Mouse (Mus musculus) stomach, embryonic 16.5 days (tissue): ENCODE measurements around the gene Epdr1. TPM values are rescaled to one million over a fixed set of nuclear protein-coding genes. Genes with fewer than 3 reads are reported as not detected.

Experiments used
- ATAC-seq: fragments of 200-750 bp; cut with Nextera tagmentation; 2 replicates; pipeline ENCODE4 v1.8.0; 2017; ENCODE audit warnings: moderate number of reproducible peaks, moderate TSS enrichment; ENCODE audit not compliant: insufficient read depth, low FRiP score
- H3K27ac ChIP-seq: fragments of 300-500 bp; sonication (generic); 2 replicates; pipeline ENCODE4 v1.5.1; 2014; ENCODE audit warnings: low read length
- H3K27me3 ChIP-seq: fragments of 300-500 bp; sonication (generic); 2 replicates; pipeline ENCODE4 v1.6.1; 2014; ENCODE audit warnings: low read length, control low read depth, mixed read lengths; ENCODE audit not compliant: control insufficient read depth, insufficient read depth
- H3K36me3 ChIP-seq: fragments of 300-500 bp; sonication (generic); 2 replicates; pipeline ENCODE4 v1.6.1; 2014; ENCODE audit warnings: low read length; ENCODE audit not compliant: control insufficient read depth, insufficient read depth
- H3K4me1 ChIP-seq: fragments of 300-500 bp; sonication (generic); 2 replicates; pipeline ENCODE4 v1.6.1; 2014; ENCODE audit warnings: low read length, control low read depth, mixed read lengths; ENCODE audit not compliant: control insufficient read depth, insufficient read depth
- H3K4me2 ChIP-seq: fragments of 300-500 bp; sonication (generic); 2 replicates; pipeline ENCODE4 v1.6.1; 2014; ENCODE audit warnings: low read depth, low read length, mixed read lengths
- H3K4me3 ChIP-seq: fragments of 300-500 bp; sonication (generic); replicated peaks from 2 replicates; pipeline ENCODE4 v1.5.1; 2014; ENCODE audit warnings: mild to moderate bottlenecking, low read length
- H3K9ac ChIP-seq: fragments of 300-500 bp; sonication (generic); 2 replicates; pipeline ENCODE4 v1.6.1; 2014; ENCODE audit warnings: low read length
- H3K9me3 ChIP-seq: fragments of 300-500 bp; sonication (generic); replicated peaks from 2 replicates; pipeline ENCODE4 v1.6.1; 2016; ENCODE audit warnings: low read length, control low read depth; ENCODE audit not compliant: control insufficient read depth
- WGBS: fragments of 180-500 bp; shearing (Covaris S2); extraction: QIAGEN DNeasy Blood & Tissue Kit; methylation state at CpG from one replicate; pipeline ENCODE4 v1.1.7; 2014; 5-methylcytosine and 5-hydroxymethylcytosine counted together
- polyA plus RNA-seq: library from polyadenylated mRNA; unstranded; fragments of >200 nt; fragmentation: Nextera tagmentation; extraction: Ambion mirVana; gene quantifications from 2 replicates; pipeline ENCODE4 v1.2.1, GENCODE M21; 2015

Gene Epdr1
- polyA plus RNA-seq: 16.7 and 18.2 TPM in 2 replicates

GRCm38 (mm10) chr13:19619216-19619927, at the start of gene Epdr1:
TSS of gene Epdr1 (minus strand) at chr13:19619927.
- H3K9ac ChIP-seq: peak within 1 kb of the TSS; percentile 89
- under 1% methylated on average over 46 of the region's 46 CpGs for WGBS
- no peaks in the 10 kb centered on the region for H3K9me3 ChIP-seq
- H3K27me3 ChIP-seq: peaks cover 9% of the 10 kb centered on the region
- peak within 1 kb of the TSS; percentile 12; the same call in 1 of the 2 replicates for H3K27ac ChIP-seq
- ATAC-seq: peak; percentile 81
- H3K36me3 ChIP-seq: no peaks in the 10 kb centered on the region
- peaks cover 6% of the 10 kb centered on the region for H3K4me1 ChIP-seq
- peak within 1 kb of the TSS; percentile 92 for H3K4me2 ChIP-seq
- H3K4me3 ChIP-seq: peak within 1 kb of the TSS; percentile 67

GRCm38 (mm10) chr13:19668355-19669140, 48.8 kb upstream of the Epdr1 start:
- Histone ChIP-seq H3K4me1 (no peaks in the 10 kb centered on the region), H3K9me3 (no peaks in the 10 kb centered on the region), H3K9ac (no peak overlapping the region), H3K27ac (no peak overlapping the region), H3K4me3 (no peak overlapping the region), H3K36me3 (no peaks in the 10 kb centered on the region), H3K27me3 (no peaks in the 10 kb centered on the region), H3K4me2 (no peak overlapping the region)
- ATAC-seq: no peak
- WGBS: 81% methylated on average over 4 of the region's 4 CpGs

- Histone ChIP-seq H3K9ac (no peak overlapping the region), H3K9me3 (no peaks in the 10 kb centered on the region), H3K27me3 (no peaks in the 10 kb centered on the region), H3K4me1 (no peaks in the 10 kb centered on the region), H3K4me2 (no peak overlapping the region), H3K36me3 (no peaks in the 10 kb centered on the region), H3K27ac (no peak overlapping the region), H3K4me3 (no peak overlapping the region)
- WGBS: 84% methylated on average over 2 of the region's 2 CpGs
- ATAC-seq: no peak
Observed at GRCm38 (mm10) chr13:19652405-19652804, 32.7 kb upstream of the Epdr1 start.

- H3K9me3 ChIP-seq: no peaks in the 10 kb centered on the region
- no peaks in the 10 kb centered on the region for H3K27me3 ChIP-seq
- no peak overlapping the region for H3K4me2 ChIP-seq
- WGBS: 92% methylated on average over 2 of the region's 2 CpGs
- no peak overlapping the region for H3K27ac ChIP-seq
- no peak overlapping the region for H3K4me3 ChIP-seq
- no peaks in the 10 kb centered on the region for H3K4me1 ChIP-seq
- ATAC-seq: no peak
- H3K36me3 ChIP-seq: no peaks in the 10 kb centered on the region
- H3K9ac ChIP-seq: no peak overlapping the region
Observed at GRCm38 (mm10) chr13:19649824-19650223, 30.1 kb upstream of the Epdr1 start.

GRCm38 (mm10) chr13:19644225-19644624, 24.5 kb upstream of the Epdr1 start:
- no peaks in the 10 kb centered on the region for H3K27me3 ChIP-seq
- H3K4me2 ChIP-seq: no peak overlapping the region
- no peaks in the 10 kb centered on the region for H3K9me3 ChIP-seq
- no peaks in the 10 kb centered on the region for H3K4me1 ChIP-seq
- H3K9ac ChIP-seq: no peak overlapping the region
- no peak for ATAC-seq
- no peak overlapping the region for H3K4me3 ChIP-seq
- no peaks in the 10 kb centered on the region for H3K36me3 ChIP-seq
- 67% methylated on average over 2 of the region's 2 CpGs for WGBS
- H3K27ac ChIP-seq: no peak overlapping the region

- Histone ChIP-seq H3K36me3 (no peaks in the 10 kb centered on the region), H3K4me3 (no peak overlapping the region), H3K4me1 (no peaks in the 10 kb centered on the region), H3K27me3 (no peaks in the 10 kb centered on the region), H3K27ac (no peak overlapping the region), H3K4me2 (no peak overlapping the region), H3K9ac (no peak overlapping the region), H3K9me3 (no peaks in the 10 kb centered on the region)
- ATAC-seq: no peak
- 35% methylated on average over 1 of the region's 1 CpGs for WGBS
Observed at GRCm38 (mm10) chr13:19643519-19643918, 23.8 kb upstream of the Epdr1 start.

- Histone ChIP-seq H3K4me1 (no peaks in the 10 kb centered on the region), H3K4me2 (no peak overlapping the region), H3K4me3 (no peak overlapping the region), H3K9ac (no peak overlapping the region), H3K27me3 (no peaks in the 10 kb centered on the region), H3K36me3 (no peaks in the 10 kb centered on the region), H3K27ac (no peak overlapping the region), H3K9me3 (no peaks in the 10 kb centered on the region)
- no peak for ATAC-seq
- 62% methylated on average over 2 of the region's 2 CpGs for WGBS
Observed at GRCm38 (mm10) chr13:19640203-19640851, 20.6 kb upstream of the Epdr1 start.

GRCm38 (mm10) chr13:19636131-19636530, 16.4 kb upstream of the Epdr1 start:
- H3K9me3 ChIP-seq: no peaks in the 10 kb centered on the region
- H3K4me3 ChIP-seq: no peak overlapping the region
- no peak for ATAC-seq
- H3K4me2 ChIP-seq: no peak overlapping the region
- H3K36me3 ChIP-seq: no peaks in the 10 kb centered on the region
- H3K9ac ChIP-seq: no peak overlapping the region
- 66% methylated on average over 4 of the region's 4 CpGs for WGBS
- no peak overlapping the region for H3K27ac ChIP-seq
- H3K27me3 ChIP-seq: no peaks in the 10 kb centered on the region
- H3K4me1 ChIP-seq: no peaks in the 10 kb centered on the region
